Mouse (Mus musculus) erythroblast, adult 5-6 weeks (primary cell): ENCODE data around the gene Zfp410. TPM values are rescaled to one million over a fixed set of nuclear protein-coding genes. Genes with fewer than 3 reads are reported as not detected.
A peak's percentile ranks its signal among the peaks of the same experiment; 100 is the strongest.
"Not testable (repeated sequence)": the region's sequence is repeated elsewhere in the genome, so short reads cannot be mapped to it uniquely, and the experiment has no call there.

Source experiments
- ATAC-seq: replicated peaks from 2 replicates; pipeline ENCODE4 v1.8.0; 2016; ENCODE audit warnings: moderate number of reproducible peaks, mild to moderate bottlenecking, moderate TSS enrichment, inconsistent platforms; ENCODE audit not compliant: poor library complexity, low FRiP score, severe bottlenecking
- total RNA-seq, 2 experiments: library from RNA; stranded (forward) in 1 of 2; stranded (reverse) in 1 of 2; fragments of 150-400 nt in 1 of 2; fragments of 200-764, 138-1000 nt in 1 of 2; gene quantifications; 2 replicates each; pipeline versions ENCODE4 v1.2.3 to v1.2.4; 2015 to 2017; ENCODE audit warnings: low replicate concordance in 2 of 2

Gene Zfp410
- total RNA-seq, 2 experiments from 2014 or later: 20.2 to 32.6 TPM

DNA sequence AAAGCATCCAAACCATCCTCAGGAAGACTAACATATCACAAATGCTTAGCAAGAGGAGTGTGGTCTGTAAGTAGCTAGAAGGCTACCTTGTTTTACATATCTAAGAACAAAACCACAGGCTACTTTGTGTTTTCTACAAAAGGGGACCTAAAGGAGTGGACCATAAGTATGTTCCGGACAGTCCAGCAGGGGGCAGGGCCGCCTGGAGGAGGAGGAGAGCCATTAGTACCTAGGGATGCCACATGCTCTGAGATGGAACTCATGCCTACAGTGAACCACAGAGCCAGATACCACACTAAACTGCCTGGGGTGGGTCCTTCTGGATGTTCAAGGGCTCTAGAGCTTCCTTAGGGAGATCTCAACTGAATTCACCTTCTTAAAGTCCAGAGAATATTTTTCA is 30.5 kb downstream of the Zfp410 start:
- ATAC-seq: peak; percentile 73

DNA sequence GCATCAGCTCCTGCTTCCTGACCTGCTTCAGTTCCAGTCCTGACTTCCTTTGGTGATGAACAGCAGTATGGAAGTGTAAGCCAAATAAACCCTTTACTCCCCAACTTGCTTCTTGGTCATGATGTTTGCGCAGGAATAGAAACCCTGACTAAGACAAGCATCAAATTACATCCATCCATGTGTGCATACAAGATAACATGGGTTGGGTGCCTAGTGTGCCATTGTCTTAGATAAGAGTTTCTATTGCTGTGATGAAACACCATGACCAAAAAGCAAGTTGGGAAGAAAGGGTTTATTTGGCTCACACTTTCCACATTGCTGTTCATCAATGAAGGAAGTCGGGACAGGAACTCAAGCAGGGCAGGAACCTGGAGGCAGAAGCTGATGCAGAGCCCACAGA is 42.0 kb downstream of the Zfp410 start:
- ATAC-seq: not testable (repeated sequence)

DNA sequence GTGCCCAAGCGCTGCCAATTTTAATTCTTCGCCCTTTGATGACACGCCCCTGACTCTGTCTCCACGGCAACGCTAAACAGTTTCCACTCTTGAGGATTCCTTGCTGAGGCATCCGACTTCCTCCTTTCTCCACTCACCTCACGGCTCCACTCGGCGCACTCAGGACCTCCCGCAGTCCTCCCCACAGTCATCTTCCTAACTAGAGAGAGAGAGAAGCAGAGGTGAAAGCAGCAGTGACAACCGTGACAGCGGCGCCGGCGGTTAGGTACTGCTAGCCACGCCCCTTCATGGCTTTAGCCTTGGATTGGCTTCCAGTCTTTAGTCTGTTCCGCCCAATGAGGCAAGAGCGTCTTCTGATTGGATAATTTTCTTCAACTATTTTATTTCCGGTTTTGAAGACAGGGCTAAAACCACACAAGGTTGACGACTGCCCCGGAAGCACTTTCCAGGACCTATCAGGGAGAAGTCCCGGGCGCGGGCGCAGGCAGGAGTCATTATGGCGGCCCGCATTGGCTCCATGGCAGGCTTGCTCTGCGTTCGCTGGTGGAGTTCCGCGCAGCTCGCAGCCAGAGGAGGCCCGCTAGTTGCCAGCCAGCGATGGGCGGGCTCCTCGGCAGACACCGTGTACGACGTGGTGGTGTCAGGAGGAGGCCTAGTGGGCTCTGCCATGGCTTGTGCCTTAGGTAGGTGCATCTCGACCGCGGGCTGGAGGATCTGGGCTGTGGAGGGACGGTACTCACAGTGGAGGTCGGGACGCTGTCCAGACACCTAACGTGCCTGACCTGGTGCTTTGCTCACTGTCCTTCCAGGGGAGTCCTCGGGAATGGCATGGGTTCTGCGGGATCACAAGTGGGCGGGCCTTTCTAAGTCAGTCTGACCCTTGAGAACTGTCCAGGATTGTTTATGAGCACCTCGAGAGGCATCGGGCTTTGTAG is 45.2 kb downstream of the Zfp410 start, which contains the start of the genes Coq6 and Fam161b:
TSS of gene Coq6 (plus strand) at position 103 of the 935 bp plus-strand sequence.
TSS of gene Fam161b (minus strand) at position 279 of the 935 bp plus-strand sequence.
- ATAC-seq: peak; percentile 95

DNA sequence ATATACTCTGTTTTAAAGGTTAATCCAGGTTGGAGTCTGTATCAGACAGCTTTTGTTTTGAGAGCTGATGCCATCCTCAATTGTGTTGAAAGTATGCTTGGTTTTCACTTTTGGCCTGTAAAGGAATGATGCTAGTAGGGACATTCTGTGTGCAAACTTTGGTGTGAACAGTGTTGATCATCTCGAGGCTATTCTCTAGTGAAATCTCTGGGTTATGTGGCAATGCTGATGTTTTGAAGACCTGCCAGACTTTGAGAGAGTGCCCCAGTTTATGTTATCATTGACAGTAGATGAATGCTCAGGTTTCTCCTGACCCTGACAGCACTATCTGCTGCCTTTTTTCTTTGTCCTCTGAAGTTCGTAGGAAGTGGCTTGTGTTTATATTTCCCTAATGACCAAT is 46.2 kb downstream of the Zfp410 start:
- ATAC-seq: no peak

DNA sequence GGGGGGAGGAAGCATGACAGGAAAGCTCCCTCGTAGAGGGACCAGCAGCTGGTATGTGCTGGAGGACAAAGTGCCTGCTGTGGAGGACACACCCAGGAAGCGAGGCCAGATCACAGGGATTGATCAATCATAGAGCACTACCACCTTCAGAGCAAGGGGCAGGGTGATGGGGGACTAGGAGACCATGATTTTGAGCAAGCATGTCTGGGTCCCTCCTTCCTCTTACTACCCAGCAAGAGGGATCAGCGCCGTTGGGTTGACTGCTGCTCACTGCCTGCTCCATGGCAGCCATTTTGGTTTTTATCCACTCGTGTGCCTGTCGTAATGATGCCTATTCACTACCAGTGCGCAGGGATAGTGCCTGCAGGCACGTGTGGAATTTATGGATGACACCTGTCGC is 47.6 kb downstream of the Zfp410 start:
- ATAC-seq: no peak

DNA sequence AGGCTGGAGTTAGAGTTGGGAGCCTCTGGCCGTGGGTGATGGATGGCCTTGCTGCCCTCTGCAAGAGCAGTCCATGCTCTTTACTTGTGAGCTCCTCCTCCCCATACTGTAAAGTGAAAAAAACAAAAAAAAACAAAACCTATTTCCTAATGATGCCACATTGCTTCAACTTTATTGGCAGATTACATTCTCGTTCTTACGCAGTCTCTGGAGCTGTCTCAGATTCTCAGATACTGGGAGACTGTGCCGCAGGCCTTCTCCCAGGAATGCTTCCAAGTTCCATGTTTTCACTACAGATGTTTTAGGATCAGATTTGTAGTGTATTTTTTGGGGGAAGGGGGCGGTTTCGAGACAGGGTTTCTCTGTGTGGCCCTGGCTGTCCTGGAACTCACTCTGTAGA is 48.5 kb downstream of the Zfp410 start:
- ATAC-seq: no peak

DNA sequence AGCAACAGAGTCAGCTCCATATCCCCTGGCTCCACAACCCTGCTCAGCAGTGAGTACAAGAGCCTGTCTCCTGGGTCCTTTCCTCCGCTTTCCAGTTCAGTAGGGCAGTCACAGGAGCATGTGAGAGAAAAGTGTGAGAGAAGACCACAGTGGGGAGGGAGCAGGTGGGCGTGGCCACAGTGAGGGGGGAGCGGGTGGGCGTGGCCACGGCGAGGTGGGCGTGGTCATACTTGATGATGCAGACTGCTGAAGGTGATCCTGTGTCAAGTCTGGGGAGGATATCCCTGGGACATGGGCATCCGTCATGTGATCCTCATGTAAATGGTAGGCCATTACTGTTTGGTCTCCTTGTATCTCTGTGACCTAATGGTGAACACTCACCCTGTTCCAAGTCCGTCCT is 50.3 kb downstream of the Zfp410 start:
- 0 out of 2 replicates have a peak, but pooled peaks have one; percentile 28 for ATAC-seq

DNA sequence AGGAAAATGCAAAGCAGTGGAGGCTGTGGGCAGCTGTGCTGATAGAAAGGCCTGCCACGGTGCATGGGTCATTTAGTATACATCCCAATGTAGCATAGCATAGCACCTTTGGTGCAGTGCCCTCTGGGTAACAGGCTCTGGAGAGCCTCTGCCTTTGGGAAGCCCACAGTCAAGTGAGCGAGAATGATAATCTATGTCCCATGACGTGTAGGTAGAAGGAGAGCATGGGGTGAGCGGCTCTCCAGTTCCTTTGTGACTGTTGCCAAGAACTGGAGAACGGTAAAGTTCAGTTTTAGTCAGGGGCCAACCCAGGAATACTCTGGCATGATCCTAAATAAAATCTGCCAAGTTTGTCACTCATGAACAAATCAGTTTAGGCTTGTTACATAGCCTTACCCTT is 55.0 kb downstream of the Zfp410 start:
- no peak for ATAC-seq

DNA sequence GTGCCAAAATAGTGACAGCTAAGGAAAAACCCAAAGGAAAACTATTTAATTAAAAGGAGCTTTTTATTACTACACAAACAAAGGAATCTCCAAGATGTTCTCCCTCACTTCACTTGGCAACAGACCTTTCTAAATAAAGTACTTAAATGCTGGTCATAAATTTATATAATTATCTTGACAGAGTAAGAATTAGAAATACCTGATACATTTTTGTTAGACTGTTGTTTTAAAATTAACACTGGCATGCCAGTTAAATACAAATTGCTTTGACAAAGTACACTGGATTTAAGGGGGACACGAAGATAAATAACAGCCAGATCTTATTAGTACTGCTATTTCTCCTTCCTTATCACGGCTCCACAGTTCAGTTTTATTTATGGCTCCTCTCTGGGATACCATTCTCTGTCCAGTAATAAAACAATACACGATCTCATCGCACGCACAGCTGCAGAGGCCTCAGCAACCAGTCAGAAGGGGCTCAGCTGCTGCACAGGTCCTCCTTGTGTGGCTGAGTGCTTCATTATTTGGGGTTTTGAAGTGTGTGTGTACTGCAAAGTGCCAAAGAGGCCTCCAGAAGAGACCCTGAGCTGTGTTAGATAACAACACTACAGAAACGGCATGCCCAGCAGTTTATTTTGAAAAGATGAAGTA is 57.3 kb downstream of the Zfp410 start:
- ATAC-seq: no peak

DNA sequence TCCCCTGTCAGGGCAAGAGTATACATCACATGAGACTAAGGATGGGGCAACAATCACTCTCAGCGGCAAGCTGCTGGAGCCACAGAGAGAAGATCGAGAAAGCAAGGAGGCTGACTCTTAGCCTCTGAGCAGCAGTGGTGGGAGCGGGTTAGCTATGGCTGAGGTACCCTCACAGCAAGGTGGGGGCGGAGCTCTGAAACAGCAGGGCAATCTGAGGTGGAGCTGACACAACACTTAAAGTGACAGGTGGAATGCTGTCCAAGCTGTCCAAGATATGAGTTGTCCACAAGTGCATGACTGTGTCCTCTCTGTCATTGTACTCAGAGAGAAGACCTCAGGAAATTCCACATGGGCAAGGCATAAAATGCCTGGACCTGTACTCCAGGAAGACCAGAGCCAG is 65.7 kb downstream of the Zfp410 start:
- no peak for ATAC-seq

DNA sequence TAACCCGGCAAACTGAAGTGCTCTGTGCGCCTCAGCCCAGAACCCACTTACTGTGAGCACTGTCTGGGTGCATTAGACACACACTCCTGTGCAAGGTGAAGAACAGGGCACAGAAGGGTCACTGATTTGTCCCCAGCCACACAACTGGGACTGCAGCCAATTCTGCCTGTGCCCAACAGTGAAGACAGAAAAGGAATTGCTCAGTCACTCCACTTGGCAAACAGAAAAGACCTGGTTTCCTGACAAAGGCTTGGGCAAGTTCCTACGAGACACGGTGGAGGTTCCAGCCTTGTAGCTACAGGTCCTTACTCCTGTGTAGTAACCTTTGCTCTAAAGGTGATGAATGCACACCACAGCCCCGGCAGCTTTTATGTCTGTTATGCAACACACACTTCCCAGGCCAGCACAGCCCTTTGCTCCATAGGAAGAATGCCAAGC is 68.0 kb downstream of the Zfp410 start:
- ATAC-seq: no peak

DNA sequence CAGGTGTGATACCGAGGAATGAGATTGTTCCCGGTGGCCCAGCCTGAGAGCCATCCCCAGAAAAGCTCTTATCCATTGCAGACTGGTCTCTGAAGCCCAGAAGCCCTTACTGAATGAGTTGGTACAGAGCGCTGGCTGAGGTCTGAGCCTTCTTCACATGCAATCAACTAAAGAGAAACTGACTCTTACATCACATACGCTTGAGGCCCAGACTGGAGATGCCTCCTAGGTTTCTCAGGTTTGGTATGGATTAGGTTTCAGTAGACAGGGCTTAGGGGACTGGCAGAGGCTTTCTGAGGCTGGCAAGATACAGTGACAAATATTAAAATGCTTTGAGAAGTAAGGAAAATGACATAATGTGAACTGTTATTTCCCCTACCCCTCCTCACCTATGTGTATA is 68.8 kb downstream of the Zfp410 start:
- no peak for ATAC-seq

DNA sequence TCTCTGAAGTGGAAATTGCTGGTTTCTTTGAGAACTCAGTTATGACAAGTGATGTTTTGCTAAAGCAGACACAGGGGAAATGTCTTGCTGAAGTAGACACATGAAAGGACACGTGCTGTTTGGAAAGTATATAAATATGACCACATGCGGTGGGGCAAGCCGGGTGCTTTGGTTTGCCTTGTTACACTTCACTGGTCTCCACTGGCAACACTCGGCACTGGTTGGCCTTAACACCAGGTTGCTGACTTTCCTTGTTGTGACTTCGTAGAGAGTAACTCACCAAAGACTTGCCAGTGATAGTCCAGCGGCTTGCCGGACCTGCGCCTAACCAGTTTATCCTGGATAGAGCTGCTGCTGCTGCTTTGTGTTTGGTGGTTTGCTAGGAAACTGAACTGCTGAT is 71.4 kb downstream of the Zfp410 start:
- no peak for ATAC-seq

DNA sequence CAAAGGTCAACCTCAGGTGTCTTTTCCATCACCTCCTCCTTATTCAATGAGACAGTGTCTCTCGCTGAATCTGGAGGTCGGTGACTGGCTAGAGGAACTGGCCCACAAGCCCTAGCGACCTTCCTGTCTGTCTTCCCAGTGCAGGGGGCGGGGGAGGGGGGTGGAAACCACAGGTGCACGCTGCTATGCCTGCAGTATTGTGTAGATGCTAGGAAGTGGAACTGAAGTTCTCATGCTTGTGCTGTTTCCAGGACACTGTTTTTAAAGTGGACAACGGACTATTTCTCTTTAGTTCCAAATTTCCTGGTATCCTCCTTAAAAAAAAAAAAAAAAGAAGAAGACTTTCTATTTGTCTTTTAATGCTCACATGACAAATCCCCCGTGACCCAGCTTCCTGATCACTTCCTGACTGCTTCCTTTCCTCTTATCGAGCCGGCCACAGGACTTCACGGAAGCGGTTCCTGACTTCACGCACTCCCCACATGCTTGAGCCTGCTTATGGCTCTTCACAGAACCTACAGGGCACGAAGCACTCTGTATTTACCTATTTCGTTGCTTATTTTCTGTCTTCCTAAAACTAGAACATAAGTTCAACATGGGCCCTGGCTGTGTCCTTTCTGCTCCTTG is 72.2 kb downstream of the Zfp410 start:
- ATAC-seq: no peak

DNA sequence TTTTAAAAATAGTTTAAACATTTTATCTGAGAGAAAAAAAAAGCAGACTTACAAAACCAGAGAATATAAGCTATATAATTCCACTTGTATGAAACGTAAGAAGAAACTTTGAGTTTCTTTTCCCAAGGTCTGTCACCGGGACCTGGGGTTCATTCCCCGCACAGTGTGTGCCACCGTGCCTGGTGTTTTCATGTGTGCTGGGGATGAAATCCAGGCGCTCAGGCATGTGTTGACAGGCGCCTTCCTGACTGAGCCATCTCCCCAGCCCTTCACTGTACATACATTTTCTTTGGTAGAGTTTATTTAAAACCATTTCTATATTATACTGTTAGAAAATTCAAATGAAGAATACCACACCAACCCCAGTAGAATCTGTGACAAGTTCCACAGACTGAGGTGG is 73.7 kb downstream of the Zfp410 start:
- no peak for ATAC-seq

DNA sequence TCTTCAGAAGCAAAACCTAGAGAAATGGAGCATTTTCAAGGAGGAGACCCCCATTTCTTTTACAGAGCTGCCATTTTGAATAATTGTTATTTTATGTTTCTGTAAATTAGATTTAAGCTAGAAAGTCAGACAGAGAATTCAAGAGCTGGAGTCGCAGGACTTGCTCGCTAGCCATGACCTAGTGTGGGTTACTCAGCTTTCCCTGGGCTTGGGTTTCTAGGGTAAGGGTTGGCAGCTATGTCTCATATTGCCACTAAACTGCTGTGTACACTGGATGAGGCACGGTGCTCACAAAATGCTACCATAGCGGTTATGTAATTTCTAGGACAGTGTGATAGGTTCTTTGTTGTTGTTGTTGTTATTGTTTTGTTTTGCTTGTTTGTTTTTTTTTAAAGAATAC is 76.0 kb downstream of the Zfp410 start:
- no peak for ATAC-seq

Other genes with a start within 250 kb of the Zfp410 start
- not detected in 2 replicates for gene Acot5, start 247.5 kb upstream of the Zfp410 start, total RNA-seq (2015; ENCODE audit: low replicate concordance)
- not detected in 2 replicates for gene Acot5, start 247.5 kb upstream of the Zfp410 start, total RNA-seq (2017; ENCODE audit: low replicate concordance)
- not detected in 2 replicates for gene Acot6, start 216.2 kb upstream of the Zfp410 start, total RNA-seq (2015; ENCODE audit: low replicate concordance)
- gene Acot6, start 216.2 kb upstream of the Zfp410 start, total RNA-seq (2017; ENCODE audit: low replicate concordance): 0.42 and 2.3 TPM in 2 replicates
- 0.63 TPM in 1 of 2 replicates, not detected in the other for gene Dnal1, start 202.5 kb upstream of the Zfp410 start, total RNA-seq (2015; ENCODE audit: low replicate concordance)
- gene Dnal1, start 202.5 kb upstream of the Zfp410 start, total RNA-seq (2017; ENCODE audit: low replicate concordance): not detected in 2 replicates
- gene Pnma1, start 168.4 kb upstream of the Zfp410 start, total RNA-seq (2015; ENCODE audit: low replicate concordance): 1.5 and 4.4 TPM in 2 replicates
- gene Pnma1, start 168.4 kb upstream of the Zfp410 start, total RNA-seq (2017; ENCODE audit: low replicate concordance): 1.0 and 4.5 TPM in 2 replicates
- gene Elmsan1, start 98.0 kb upstream of the Zfp410 start, total RNA-seq (2015; ENCODE audit: low replicate concordance): 5.4 and 12.7 TPM in 2 replicates
- gene Elmsan1, start 98.0 kb upstream of the Zfp410 start, total RNA-seq (2017; ENCODE audit: low replicate concordance): 8.0 and 11.4 TPM in 2 replicates
- gene Ptgr2, start 31.6 kb upstream of the Zfp410 start, total RNA-seq (2015; ENCODE audit: low replicate concordance): 8.8 and 19.0 TPM in 2 replicates
- 7.5 and 14.4 TPM in 2 replicates for gene Ptgr2, start 31.6 kb upstream of the Zfp410 start, total RNA-seq (2017; ENCODE audit: low replicate concordance)
- 2.7 TPM in 1 of 2 replicates, not detected in the other for gene Coq6, start 44.8 kb downstream of the Zfp410 start, total RNA-seq (2015; ENCODE audit: low replicate concordance)
- 0.70 TPM in 1 of 2 replicates, not detected in the other for gene Coq6, start 44.8 kb downstream of the Zfp410 start, total RNA-seq (2017; ENCODE audit: low replicate concordance)
- not detected in 2 replicates for gene Fam161b, start 45.0 kb downstream of the Zfp410 start, total RNA-seq (2015; ENCODE audit: low replicate concordance)
- gene Fam161b, start 45.0 kb downstream of the Zfp410 start, total RNA-seq (2017; ENCODE audit: low replicate concordance): 0.14 and 0.43 TPM in 2 replicates
- gene Entpd5, start 92.2 kb downstream of the Zfp410 start, total RNA-seq (2015; ENCODE audit: low replicate concordance): 5.0 and 5.2 TPM in 2 replicates
- 4.9 and 6.3 TPM in 2 replicates for gene Entpd5, start 92.2 kb downstream of the Zfp410 start, total RNA-seq (2017; ENCODE audit: low replicate concordance)
- not detected in 2 replicates for gene Bbof1, start 92.2 kb downstream of the Zfp410 start, total RNA-seq (2015; ENCODE audit: low replicate concordance)
- gene Bbof1, start 92.2 kb downstream of the Zfp410 start, total RNA-seq (2017; ENCODE audit: low replicate concordance): 0.26 and 0.84 TPM in 2 replicates
- gene Rnf113a2, start 100.3 kb downstream of the Zfp410 start, total RNA-seq (2015; ENCODE audit: low replicate concordance): 8.5 and 17.3 TPM in 2 replicates
- 7.1 and 17.7 TPM in 2 replicates for gene Rnf113a2, start 100.3 kb downstream of the Zfp410 start, total RNA-seq (2017; ENCODE audit: low replicate concordance)
- gene Aldh6a1, start 134.2 kb downstream of the Zfp410 start, total RNA-seq (2015; ENCODE audit: low replicate concordance): 3.3 and 13.8 TPM in 2 replicates
- gene Aldh6a1, start 134.2 kb downstream of the Zfp410 start, total RNA-seq (2017; ENCODE audit: low replicate concordance): 2.5 and 4.4 TPM in 2 replicates
- gene Lin52, start 134.6 kb downstream of the Zfp410 start, total RNA-seq (2015; ENCODE audit: low replicate concordance): 29.0 and 38.0 TPM in 2 replicates
- 11.7 and 16.3 TPM in 2 replicates for gene Lin52, start 134.6 kb downstream of the Zfp410 start, total RNA-seq (2017; ENCODE audit: low replicate concordance)